Mouse (Mus musculus) stomach, embryonic 14.5 days (tissue): ENCODE data around the gene Arpc5. TPM values are rescaled to one million over a fixed set of nuclear protein-coding genes. Genes with fewer than 3 reads are reported as not detected.
A peak's percentile ranks its signal among the peaks of the same experiment; 100 is the strongest.

ENCODE experiments used
- ATAC-seq: fragments of 200-750 bp; cut with Nextera tagmentation; 2 replicates; pipeline ENCODE4 v1.8.0; 2017; ENCODE audit warnings: low read depth, moderate TSS enrichment; ENCODE audit not compliant: insufficient number of reproducible peaks, insufficient read depth, low FRiP score
- H3K27ac ChIP-seq: fragments of 300-500 bp; sonication (generic); 2 replicates; pipeline ENCODE4 v1.5.1; 2014; ENCODE audit warnings: mild to moderate bottlenecking, low read length, moderate library complexity, mixed read lengths
- H3K27me3 ChIP-seq: fragments of 300-500 bp; sonication (generic); 2 replicates; pipeline ENCODE4 v1.6.1; 2014; ENCODE audit warnings: low read length, control low read depth, mixed read lengths; ENCODE audit not compliant: control insufficient read depth, insufficient read depth
- H3K36me3 ChIP-seq: fragments of 300-500 bp; sonication (generic); 2 replicates; pipeline ENCODE4 v1.6.1; 2014; ENCODE audit warnings: mild to moderate bottlenecking, control low read depth, low read length, moderate library complexity, mixed read lengths; ENCODE audit not compliant: control insufficient read depth, insufficient read depth
- H3K4me1 ChIP-seq: fragments of 300-500 bp; sonication (generic); 2 replicates; pipeline ENCODE4 v1.6.1; 2014; ENCODE audit warnings: low read length, control low read depth, mixed read lengths; ENCODE audit not compliant: control insufficient read depth, insufficient read depth
- H3K4me2 ChIP-seq: fragments of 300-500 bp; sonication (generic); replicated peaks from 2 replicates; pipeline ENCODE4 v1.6.1; 2014; ENCODE audit warnings: low read depth, low read length, control low read depth
- H3K4me3 ChIP-seq: fragments of 300-500 bp; sonication (generic); 2 replicates; pipeline ENCODE4 v1.5.1; 2014; ENCODE audit warnings: low read depth, low read length, control low read depth
- H3K9ac ChIP-seq: fragments of 300-500 bp; sonication (generic); replicated peaks from 2 replicates; pipeline ENCODE4 v1.6.1; 2014; ENCODE audit warnings: low read depth, mild to moderate bottlenecking, control low read depth, low read length, moderate library complexity, mixed read lengths
- H3K9me3 ChIP-seq: fragments of 300-500 bp; sonication (generic); 2 replicates; pipeline ENCODE4 v1.6.1; 2016; ENCODE audit warnings: low read depth, low read length, control low read depth; ENCODE audit not compliant: control insufficient read depth
- WGBS: fragments of 180-500 bp; shearing (Covaris S2); extraction: QIAGEN DNeasy Blood & Tissue Kit; methylation state at CpG from one replicate; pipeline ENCODE4 v1.1.7; 2014; 5-methylcytosine and 5-hydroxymethylcytosine counted together
- polyA plus RNA-seq: library from polyadenylated mRNA; unstranded; fragments of >200 nt; fragmentation: Nextera tagmentation; extraction: Ambion mirVana; gene quantifications from 2 replicates; pipeline ENCODE4 v1.2.1, GENCODE M21; 2014

The Arpc5 gene
- 340 and 368 TPM in 2 replicates for polyA plus RNA-seq

DNA sequence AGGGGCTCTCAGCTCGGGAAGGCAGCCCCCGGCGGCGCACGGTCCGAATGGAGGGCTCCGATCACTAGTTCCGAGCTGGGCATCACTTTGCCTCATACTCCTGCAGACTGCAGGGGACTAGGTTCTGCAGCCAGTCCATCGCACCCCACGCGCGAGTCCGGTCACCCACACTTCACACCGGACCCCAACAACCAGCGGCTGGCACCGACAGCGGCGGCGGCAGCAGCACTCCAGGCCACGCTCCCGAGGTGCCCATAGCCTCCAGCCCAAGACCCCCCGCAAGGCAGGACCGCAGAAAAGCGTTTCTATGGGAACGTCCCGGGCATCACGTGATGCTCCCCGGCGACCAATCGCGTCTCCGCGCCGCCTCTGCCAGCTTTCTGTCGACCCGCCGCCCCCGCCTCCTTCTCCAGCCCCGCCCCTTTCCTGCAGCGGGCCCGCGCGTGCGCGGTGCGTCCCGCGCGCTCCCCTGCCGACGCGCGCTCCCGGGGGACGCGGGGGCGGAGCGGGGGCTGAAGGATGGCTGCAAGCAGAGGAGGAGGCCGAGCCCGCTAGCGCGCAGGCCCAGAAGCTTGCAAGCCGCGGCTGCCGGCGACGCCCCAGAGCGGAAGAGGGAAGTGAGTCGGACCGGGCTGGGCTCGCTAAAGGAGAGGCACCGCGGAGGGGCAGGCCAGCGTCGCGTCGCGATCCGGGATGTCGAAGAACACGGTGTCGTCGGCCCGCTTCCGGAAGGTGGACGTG lies at the start of gene Arpc5, which contains the start of gene Rgl1:
Arpc5 (plus strand) TSS at position 511 of the 741 bp plus-strand sequence.
Rgl1 (minus strand) TSS at position 320 of the 741 bp plus-strand sequence.
- peak; percentile 97 for ATAC-seq
- Histone ChIP-seq H3K4me2 (peak within 1 kb of the TSS; percentile 94), H3K4me1 (no peaks in the 10 kb centered on the region)

GRCm38 (mm10) chr1:152717329-152717728 lies 49.0 kb upstream of the Arpc5 start:
- WGBS = 65% methylated on average over 1 of the region's 1 CpGs
- Histone ChIP-seq H3K27me3 (no peaks in the 10 kb centered on the region), H3K4me2 (no peak overlapping the region), H3K4me1 (0 out of 2 replicates have a peak, but pooled peaks cover 6% of the 10 kb centered on the region), H3K36me3 (no peaks in the 10 kb centered on the region), H3K9ac (no peak overlapping the region), H3K27ac (peak overlapping the region; percentile 40), H3K9me3 (no peaks in the 10 kb centered on the region; the same call in 1 of the 2 replicates), H3K4me3 (no peak overlapping the region)
- ATAC-seq = peak; percentile 49; the same call in 1 of the 2 replicates

More for the DNA sequence above, at the start of gene Arpc5, which contains the start of gene Rgl1:
- under 1% methylated on average over 86 of the region's 86 CpGs for WGBS
- Histone ChIP-seq H3K9ac (peak within 1 kb of the TSS; percentile 88), H3K27ac (peak within 1 kb of the TSS; percentile 76), H3K4me3 (peak within 1 kb of the TSS; percentile 93), H3K9me3 (no peaks in the 10 kb centered on the region), H3K27me3 (no peaks in the 10 kb centered on the region), H3K36me3 (peaks cover 15% of the 10 kb centered on the region)

DNA sequence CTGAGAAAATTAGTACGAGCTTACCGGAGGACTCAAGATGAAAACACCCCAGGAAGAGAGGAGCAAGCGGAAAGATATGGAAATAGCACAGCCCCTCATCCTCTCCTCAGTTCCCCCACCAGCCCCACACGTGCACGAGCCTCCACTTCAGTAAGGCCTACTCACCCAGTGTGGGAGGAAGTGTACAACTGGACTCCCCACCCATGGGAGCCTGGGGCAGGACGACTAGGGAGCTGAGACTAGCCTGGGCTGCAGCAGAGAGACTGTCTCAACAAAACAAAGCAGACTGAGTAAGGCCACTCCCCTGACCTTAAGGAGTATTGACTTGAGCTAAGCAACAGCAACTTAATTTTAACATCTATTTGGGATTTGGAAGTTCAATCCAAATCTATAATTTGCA lies 48.1 kb upstream of the Arpc5 start:
- Histone ChIP-seq H3K9ac (no peak overlapping the region), H3K4me2 (no peak overlapping the region)
- 39% methylated on average over 6 of the region's 6 CpGs for WGBS

GRCm38 (mm10) chr1:152720969-152721368 lies 45.4 kb upstream of the Arpc5 start:
- Histone ChIP-seq H3K36me3 (no peaks in the 10 kb centered on the region), H3K4me2 (no peak overlapping the region), H3K4me3 (no peak overlapping the region), H3K4me1 (0 out of 2 replicates have a peak, but pooled peaks cover 6% of the 10 kb centered on the region), H3K9me3 (no peaks in the 10 kb centered on the region; the same call in 1 of the 2 replicates), H3K27me3 (no peaks in the 10 kb centered on the region), H3K27ac (no peak overlapping the region), H3K9ac (no peak overlapping the region)
- ATAC-seq = no peak
- WGBS = 73% methylated on average over 4 of the region's 4 CpGs

More for the DNA sequence above, 48.1 kb upstream of the Arpc5 start:
- peak overlapping the region; percentile 39; the same call in 1 of the 2 replicates for H3K27ac ChIP-seq
- H3K4me3 ChIP-seq = no peak overlapping the region
- no peaks in the 10 kb centered on the region for H3K36me3 ChIP-seq
- H3K27me3 ChIP-seq = no peaks in the 10 kb centered on the region
- ATAC-seq = no peak
- H3K9me3 ChIP-seq = no peaks in the 10 kb centered on the region; the same call in 1 of the 2 replicates
- 0 out of 2 replicates have a peak, but pooled peaks cover 6% of the 10 kb centered on the region for H3K4me1 ChIP-seq

DNA sequence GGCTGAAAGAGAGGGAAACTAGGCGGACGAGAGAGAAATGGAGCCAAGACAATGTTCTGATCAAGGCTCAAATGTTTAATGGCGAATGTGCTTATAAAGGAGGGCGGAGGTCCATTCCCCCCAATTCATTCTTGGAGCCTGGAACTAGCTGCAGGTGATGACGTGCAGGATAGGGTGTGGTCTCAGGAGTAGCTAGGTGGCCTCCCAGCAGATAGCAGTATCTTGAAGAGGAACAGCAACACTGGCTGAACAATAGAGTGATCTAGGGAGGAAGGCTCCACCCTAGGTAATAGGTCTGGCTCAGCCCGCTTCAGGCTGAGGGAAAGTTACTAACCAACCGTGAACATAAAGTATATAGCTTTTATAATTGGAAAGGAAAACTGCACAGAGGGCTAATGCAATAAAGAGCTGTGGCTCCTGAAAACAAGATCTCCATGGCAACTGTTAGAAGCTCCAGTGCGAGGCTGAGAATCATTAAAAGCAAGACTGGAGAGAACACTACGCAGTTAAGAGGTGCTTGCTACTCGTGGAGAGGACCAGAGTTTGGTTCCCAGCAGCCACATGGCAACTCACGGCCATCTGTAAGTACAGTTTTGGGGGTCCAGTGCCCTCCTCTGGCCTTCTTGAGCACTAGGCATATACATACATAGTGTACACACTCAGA lies 44.7 kb upstream of the Arpc5 start:
- Histone ChIP-seq H3K9me3 (no peaks in the 10 kb centered on the region; the same call in 1 of the 2 replicates), H3K4me1 (0 out of 2 replicates have a peak, but pooled peaks cover 6% of the 10 kb centered on the region), H3K4me3 (no peak overlapping the region), H3K27ac (no peak overlapping the region), H3K4me2 (no peak overlapping the region), H3K9ac (no peak overlapping the region), H3K36me3 (no peaks in the 10 kb centered on the region), H3K27me3 (no peaks in the 10 kb centered on the region)
- ATAC-seq = no peak
- WGBS = 82% methylated on average over 11 of the region's 11 CpGs

GRCm38 (mm10) chr1:152724286-152724685 lies 42.1 kb upstream of the Arpc5 start:
- H3K4me2 ChIP-seq = no peak overlapping the region
- no peaks in the 10 kb centered on the region; the same call in 1 of the 2 replicates for H3K9me3 ChIP-seq
- H3K4me3 ChIP-seq = no peak overlapping the region
- no peak overlapping the region for H3K27ac ChIP-seq
- ATAC-seq = no peak
- no peak overlapping the region for H3K9ac ChIP-seq
- H3K27me3 ChIP-seq = no peaks in the 10 kb centered on the region
- no peaks in the 10 kb centered on the region for H3K4me1 ChIP-seq
- no peaks in the 10 kb centered on the region for H3K36me3 ChIP-seq

GRCm38 (mm10) chr1:152726095-152726494 lies 40.2 kb upstream of the Arpc5 start:
- Histone ChIP-seq H3K4me2 (no peak overlapping the region), H3K4me1 (no peaks in the 10 kb centered on the region), H3K36me3 (no peaks in the 10 kb centered on the region), H3K27ac (no peak overlapping the region), H3K9ac (no peak overlapping the region), H3K9me3 (no peaks in the 10 kb centered on the region; the same call in 1 of the 2 replicates), H3K4me3 (no peak overlapping the region), H3K27me3 (no peaks in the 10 kb centered on the region)
- WGBS = 54% methylated on average over 3 of the region's 3 CpGs
- ATAC-seq = no peak

DNA sequence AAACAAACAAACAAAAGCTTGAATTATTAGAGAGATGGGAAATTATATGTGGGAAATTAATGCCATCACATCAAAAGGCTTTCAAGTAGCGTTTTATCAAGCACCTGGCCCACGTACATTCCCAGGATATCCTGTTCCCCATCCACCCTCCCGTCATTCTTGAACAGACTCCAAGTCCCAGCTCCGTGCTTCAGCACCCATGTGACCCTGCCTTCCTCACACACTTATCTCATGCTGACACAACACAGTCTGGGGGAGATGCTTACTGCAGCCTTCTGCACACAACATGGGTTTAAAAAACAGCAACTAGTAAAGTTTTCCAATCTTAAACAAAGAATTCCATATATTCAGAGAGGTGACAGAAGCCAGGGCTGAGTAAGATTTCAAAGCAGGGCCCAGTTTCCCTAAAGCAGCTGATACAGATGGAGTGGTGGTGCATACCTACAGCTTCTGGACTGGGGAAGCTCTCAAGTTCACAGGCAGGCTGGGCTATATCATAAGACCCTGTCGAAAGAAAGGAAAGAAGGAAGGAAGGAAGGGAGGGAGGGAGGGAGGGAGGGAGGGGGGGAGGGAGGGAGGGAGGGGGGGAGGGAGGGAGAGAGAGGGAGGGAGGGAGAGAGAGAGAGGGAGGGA lies 38.6 kb upstream of the Arpc5 start:
- ATAC-seq = no peak
- no peaks in the 10 kb centered on the region for H3K9me3 ChIP-seq
- H3K4me3 ChIP-seq = no peak overlapping the region
- H3K9ac ChIP-seq = no peak overlapping the region
- H3K4me2 ChIP-seq = no peak overlapping the region
- WGBS = 39% methylated on average over 4 of the region's 5 CpGs
- H3K27me3 ChIP-seq = no peaks in the 10 kb centered on the region
- no peak overlapping the region for H3K27ac ChIP-seq
- no peaks in the 10 kb centered on the region for H3K36me3 ChIP-seq
- no peaks in the 10 kb centered on the region for H3K4me1 ChIP-seq
